Mouse (Mus musculus) hindbrain, embryonic 12.5 days (tissue): ENCODE data around the gene Cnot1. TPM values are rescaled to one million over a fixed set of nuclear protein-coding genes. Genes with fewer than 3 reads are reported as not detected.

Source experiments
- ATAC-seq: fragments of 200-750 bp; cut with Nextera tagmentation; 2 replicates; pipeline ENCODE4 v1.8.0; 2017; ENCODE audit warnings: moderate TSS enrichment; ENCODE audit not compliant: low FRiP score
- H3K27ac ChIP-seq: fragments of 300-500 bp; sonication (generic); 2 replicates; pipeline ENCODE4 v1.5.1; 2016; ENCODE audit warnings: mild to moderate bottlenecking
- H3K27me3 ChIP-seq: fragments of 300-500 bp; sonication (generic); 2 replicates; pipeline ENCODE4 v1.6.1; 2016; ENCODE audit warnings: mild to moderate bottlenecking
- H3K36me3 ChIP-seq: fragments of 300-500 bp; sonication (generic); 2 replicates; pipeline ENCODE4 v1.6.1; 2016; ENCODE audit warnings: mild to moderate bottlenecking
- H3K4me1 ChIP-seq: fragments of 300-500 bp; sonication (generic); 2 replicates; pipeline ENCODE4 v1.6.1; 2016
- H3K4me2 ChIP-seq: fragments of 300-500 bp; sonication (generic); replicated peaks from 2 replicates; pipeline ENCODE4 v1.6.1; 2016; ENCODE audit warnings: mild to moderate bottlenecking
- H3K4me3 ChIP-seq: fragments of 300-500 bp; sonication (generic); 2 replicates; pipeline ENCODE4 v1.5.1; 2016; ENCODE audit warnings: mild to moderate bottlenecking
- H3K9ac ChIP-seq: fragments of 300-500 bp; sonication (generic); 2 replicates; pipeline ENCODE4 v1.6.1; 2016; ENCODE audit warnings: mild to moderate bottlenecking, moderate library complexity
- H3K9me3 ChIP-seq: fragments of 300-500 bp; sonication (generic); replicated peaks from 2 replicates; pipeline ENCODE4 v1.6.1; 2016; ENCODE audit warnings: mild to moderate bottlenecking
- WGBS: fragments of 180-500 bp; shearing (Covaris S2); methylation state at CpG from one replicate; pipeline ENCODE4 v1.1.7; 2016; 5-methylcytosine and 5-hydroxymethylcytosine counted together
- polyA plus RNA-seq: library from polyadenylated mRNA; unstranded; fragments of >200 nt; fragmentation: Nextera tagmentation; extraction: Ambion mirVana; gene quantifications from 2 replicates; pipeline ENCODE4 v1.2.1, GENCODE M21; 2016

Gene Cnot1
- polyA plus RNA-seq, 1 experiment from 2014 or later = 90.5 TPM

- Histone ChIP-seq H3K27me3 (no peaks in the 10 kb centered on the region), H3K9me3 (no peaks in the 10 kb centered on the region), H3K4me2 (no peak overlapping the region), H3K9ac (no peak overlapping the region), H3K4me3 (no peak overlapping the region), H3K36me3 (peaks cover 63% of the 10 kb centered on the region), H3K27ac (no peak overlapping the region), H3K4me1 (no peaks in the 10 kb centered on the region)
- no peak for ATAC-seq
These were observed 24.6 kb downstream of the Cnot1 start for GRCm38 (mm10) chr8:95782628-95783027.

GRCm38 (mm10) chr8:95781775-95782174 lies 25.5 kb downstream of the Cnot1 start:
- H3K36me3 ChIP-seq = peaks cover 55% of the 10 kb centered on the region

GRCm38 (mm10) chr8:95781085-95781484 lies 26.2 kb downstream of the Cnot1 start:
- ATAC-seq = no peak
- no peaks in the 10 kb centered on the region for H3K4me1 ChIP-seq
- H3K27me3 ChIP-seq = no peaks in the 10 kb centered on the region
- H3K36me3 ChIP-seq = peaks cover 48% of the 10 kb centered on the region
- WGBS = 95% methylated on average over 3 of the region's 3 CpGs
- no peak overlapping the region for H3K4me2 ChIP-seq
- no peaks in the 10 kb centered on the region for H3K9me3 ChIP-seq
- H3K27ac ChIP-seq = no peak overlapping the region
- no peak overlapping the region for H3K4me3 ChIP-seq
- H3K9ac ChIP-seq = no peak overlapping the region

More at GRCm38 (mm10) chr8:95781775-95782174, 25.5 kb downstream of the Cnot1 start:
- 95% methylated on average over 2 of the region's 2 CpGs for WGBS
- Histone ChIP-seq H3K9me3 (no peaks in the 10 kb centered on the region), H3K4me3 (no peak overlapping the region), H3K9ac (no peak overlapping the region), H3K27ac (no peak overlapping the region), H3K4me1 (no peaks in the 10 kb centered on the region), H3K27me3 (no peaks in the 10 kb centered on the region), H3K4me2 (no peak overlapping the region)
- ATAC-seq = no peak

- Histone ChIP-seq H3K36me3 (peaks cover 71% of the 10 kb centered on the region), H3K27ac (no peak overlapping the region), H3K4me1 (no peaks in the 10 kb centered on the region), H3K9me3 (no peaks in the 10 kb centered on the region), H3K4me3 (no peak overlapping the region), H3K9ac (no peak overlapping the region), H3K4me2 (no peak overlapping the region), H3K27me3 (no peaks in the 10 kb centered on the region)
- ATAC-seq = no peak
- 93% methylated on average over 1 of the region's 1 CpGs for WGBS
These were observed 43.1 kb downstream of the Cnot1 start for GRCm38 (mm10) chr8:95764133-95764532.

- no peak for ATAC-seq
- peaks cover 69% of the 10 kb centered on the region for H3K36me3 ChIP-seq
- 93% methylated on average over 6 of the region's 6 CpGs for WGBS
These were observed 46.9 kb downstream of the Cnot1 start for GRCm38 (mm10) chr8:95760323-95760722.

GRCm38 (mm10) chr8:95751924-95752323 lies 55.3 kb downstream of the Cnot1 start:
- Histone ChIP-seq H3K4me2 (no peak overlapping the region), H3K27me3 (no peaks in the 10 kb centered on the region), H3K9ac (no peak overlapping the region), H3K4me1 (no peaks in the 10 kb centered on the region), H3K4me3 (no peak overlapping the region), H3K36me3 (peaks cover 63% of the 10 kb centered on the region), H3K27ac (no peak overlapping the region), H3K9me3 (no peaks in the 10 kb centered on the region)
- 100% methylated on average over 1 of the region's 1 CpGs for WGBS
- no peak for ATAC-seq

More at GRCm38 (mm10) chr8:95760323-95760722, 46.9 kb downstream of the Cnot1 start:
- Histone ChIP-seq H3K4me1 (no peaks in the 10 kb centered on the region), H3K9me3 (no peaks in the 10 kb centered on the region), H3K27me3 (no peaks in the 10 kb centered on the region), H3K27ac (no peak overlapping the region), H3K9ac (no peak overlapping the region), H3K4me2 (no peak overlapping the region), H3K4me3 (no peak overlapping the region)

- H3K4me3 ChIP-seq = no peak overlapping the region
- no peaks in the 10 kb centered on the region for H3K4me1 ChIP-seq
- H3K4me2 ChIP-seq = no peak overlapping the region
- WGBS = 95% methylated on average over 4 of the region's 4 CpGs
- H3K9ac ChIP-seq = no peak overlapping the region
- ATAC-seq = no peak
- H3K9me3 ChIP-seq = no peaks in the 10 kb centered on the region
- no peak overlapping the region for H3K27ac ChIP-seq
- peaks cover 74% of the 10 kb centered on the region for H3K36me3 ChIP-seq
- no peaks in the 10 kb centered on the region for H3K27me3 ChIP-seq
These were observed 59.2 kb downstream of the Cnot1 start for GRCm38 (mm10) chr8:95748028-95748427.

- no peak for ATAC-seq
- no peaks in the 10 kb centered on the region for H3K4me1 ChIP-seq
- no peak overlapping the region for H3K4me2 ChIP-seq
- no peak overlapping the region for H3K27ac ChIP-seq
- 96% methylated on average over 7 of the region's 7 CpGs for WGBS
- H3K36me3 ChIP-seq = peaks cover 92% of the 10 kb centered on the region
- no peaks in the 10 kb centered on the region for H3K27me3 ChIP-seq
- no peak overlapping the region for H3K4me3 ChIP-seq
- no peaks in the 10 kb centered on the region for H3K9me3 ChIP-seq
- no peak overlapping the region for H3K9ac ChIP-seq
These were observed 65.5 kb downstream of the Cnot1 start for GRCm38 (mm10) chr8:95741732-95742131.

- no peaks in the 10 kb centered on the region for H3K27me3 ChIP-seq
- WGBS = 84% methylated on average over 7 of the region's 7 CpGs
- peaks cover 85% of the 10 kb centered on the region for H3K36me3 ChIP-seq
- no peak overlapping the region for H3K4me2 ChIP-seq
- H3K27ac ChIP-seq = no peak overlapping the region
- no peaks in the 10 kb centered on the region for H3K9me3 ChIP-seq
- no peak for ATAC-seq
- H3K4me3 ChIP-seq = no peak overlapping the region
- no peak overlapping the region for H3K9ac ChIP-seq
- no peaks in the 10 kb centered on the region for H3K4me1 ChIP-seq
These were observed 68.7 kb downstream of the Cnot1 start for GRCm38 (mm10) chr8:95738596-95738995.

- 85% methylated on average over 4 of the region's 4 CpGs for WGBS
- Histone ChIP-seq H3K4me3 (no peak overlapping the region), H3K27ac (no peak overlapping the region), H3K9me3 (no peaks in the 10 kb centered on the region), H3K4me2 (no peak overlapping the region), H3K4me1 (no peaks in the 10 kb centered on the region), H3K9ac (no peak overlapping the region), H3K36me3 (peaks cover 83% of the 10 kb centered on the region), H3K27me3 (no peaks in the 10 kb centered on the region)
- no peak for ATAC-seq
These were observed 79.6 kb downstream of the Cnot1 start for GRCm38 (mm10) chr8:95727625-95728024.

- 22% methylated on average over 21 of the region's 21 CpGs for WGBS
- Histone ChIP-seq H3K9ac (peak overlapping the region; percentile 82), H3K27ac (peak overlapping the region; percentile 73; the same call in 1 of the 2 replicates), H3K27me3 (no peaks in the 10 kb centered on the region), H3K4me2 (peak overlapping the region; percentile 97), H3K4me3 (peak overlapping the region; percentile 85), H3K9me3 (no peaks in the 10 kb centered on the region), H3K4me1 (peaks cover 15% of the 10 kb centered on the region), H3K36me3 (peaks cover 40% of the 10 kb centered on the region)
- no peak for ATAC-seq
These were observed 90.5 kb downstream of the Cnot1 start for GRCm38 (mm10) chr8:95716546-95717335.

GRCm38 (mm10) chr8:95715676-95716531 lies 91.4 kb downstream of the Cnot1 start, which contains the start of gene Setd6:
Gene Setd6 (plus strand): TSS chr8:95715881.
- no peaks in the 10 kb centered on the region for H3K27me3 ChIP-seq
- H3K9ac ChIP-seq = peak within 1 kb of the TSS; percentile 82
- peaks cover 15% of the 10 kb centered on the region for H3K4me1 ChIP-seq
- H3K4me3 ChIP-seq = peak within 1 kb of the TSS; percentile 85
- no peaks in the 10 kb centered on the region for H3K9me3 ChIP-seq
- H3K36me3 ChIP-seq = peaks cover 41% of the 10 kb centered on the region
- ATAC-seq = peak; percentile 86
- H3K4me2 ChIP-seq = peak within 1 kb of the TSS; percentile 97
- WGBS = under 1% methylated on average over 77 of the region's 79 CpGs
- peak within 1 kb of the TSS; percentile 73 for H3K27ac ChIP-seq
